ENCODE assay signal across 8 mouse cellular contexts in the genomic region with DNA sequence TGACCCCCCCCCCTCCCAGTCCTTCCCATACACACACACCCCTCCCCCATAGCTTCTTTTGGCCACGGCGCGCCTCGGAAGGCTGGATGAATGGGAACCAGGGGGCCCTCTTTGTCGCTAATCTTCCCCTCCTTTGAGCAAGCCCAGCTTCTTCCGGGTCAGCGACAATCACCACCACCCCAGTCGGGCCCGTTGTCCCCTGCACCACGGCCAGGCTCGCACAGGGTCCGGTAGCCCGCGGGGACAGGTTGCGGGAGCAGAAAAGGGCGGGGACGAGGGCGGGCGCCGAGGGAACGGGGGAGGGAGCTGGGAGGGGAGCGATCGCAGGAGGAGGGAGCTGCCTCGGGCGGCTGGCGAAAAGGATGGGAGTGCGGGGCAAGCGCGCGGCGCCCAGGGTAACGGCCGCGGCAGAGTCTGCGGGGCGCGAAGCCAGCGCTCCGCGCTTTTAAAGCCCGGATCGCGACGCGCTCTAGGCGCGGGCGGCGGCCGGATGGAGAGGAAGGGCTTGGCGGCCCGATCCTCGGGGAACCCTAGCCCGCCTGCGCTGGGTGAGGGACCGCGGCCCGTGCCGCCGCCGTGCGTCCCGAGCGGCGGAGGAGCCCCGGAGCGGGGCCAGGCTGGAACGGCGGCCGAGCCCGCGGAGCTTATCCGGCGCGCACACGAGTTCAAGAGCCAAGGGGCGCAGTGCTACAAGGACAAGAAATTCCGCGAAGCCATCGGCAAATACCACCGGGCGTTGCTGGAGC. TPM values are rescaled to one million over a fixed set of nuclear protein-coding genes. Genes with fewer than 3 reads are reported as not detected.
DNase-seq lines count a peak whose midpoint lies in the region; ATAC-seq and TF ChIP-seq lines count a peak whose summit lies in the region.

Ttc9 (plus strand) TSS at position 335 of the 746 bp plus-strand sequence.

- TF ChIP-seq CTCF in small intestine, adult 2 months (IDR thresholded peaks at IDR 0.05; ENCODE audit: extremely low read depth, insufficient read length, insufficient replicate concordance, low read depth, low read length) = no peak

- peak within 1 kb of the TSS; percentile 86 for H3K27ac ChIP-seq in forebrain, embryonic 13.5 days
- peak within 1 kb of the TSS; percentile 73 for H3K27ac ChIP-seq in hindbrain, embryonic 11.5 days (ENCODE audit: low read depth, low read length)
- no peak within 1 kb of the TSS for H3K27ac ChIP-seq in small intestine, adult 2 months (ENCODE audit: insufficient read depth, low read depth, low read length)

- H3K9ac ChIP-seq in forebrain, embryonic 13.5 days = peak within 1 kb of the TSS; percentile 92
- H3K9ac ChIP-seq in hindbrain, embryonic 11.5 days (ENCODE audit: low read depth, low read length) = peak within 1 kb of the TSS; percentile 84

- H3K4me1 ChIP-seq in forebrain, embryonic 13.5 days = peaks cover 22% of the 10 kb centered on the region
- peaks cover 3% of the 10 kb centered on the region; the same call in 1 of the 2 replicates for H3K4me1 ChIP-seq in hindbrain, embryonic 11.5 days (replicated peaks; ENCODE audit: control insufficient read depth, insufficient read depth, low read length)
- peaks cover 5% of the 10 kb centered on the region for H3K4me1 ChIP-seq in small intestine, adult 2 months (ENCODE audit: control insufficient read depth, insufficient read depth, insufficient read length, low read length)

- no peaks in the 10 kb centered on the region for H3K9me3 ChIP-seq in forebrain, embryonic 13.5 days (replicated peaks)
- H3K9me3 ChIP-seq in hindbrain, embryonic 11.5 days (ENCODE audit: control insufficient read depth, low read length) = no peaks in the 10 kb centered on the region

- H3K4me3 ChIP-seq in forebrain, embryonic 13.5 days = peak within 1 kb of the TSS; percentile 71
- H3K4me3 ChIP-seq in hindbrain, embryonic 11.5 days (ENCODE audit: low read depth, low read length) = peak within 1 kb of the TSS; percentile 65
- peak within 1 kb of the TSS; percentile 62 for H3K4me3 ChIP-seq in small intestine, adult 2 months (ENCODE audit: low read depth, low read length)

- WGBS in forebrain, embryonic 13.5 days = under 1% methylated on average over 67 of the region's 82 CpGs
- WGBS in hindbrain, embryonic 11.5 days = under 1% methylated on average over 70 of the region's 82 CpGs
- WGBS in small intestine, adult 2 months = under 1% methylated on average over 82 of the region's 82 CpGs

- DNase-seq in WW6 (ENCODE audit: low read depth, low spot score) = peak; percentile 58
- DNase-seq in hindbrain, embryonic 11.5 days (ENCODE audit: low spot score) = peak; percentile 76
- DNase-seq in left cerebral cortex, adult 8-10 months (ENCODE audit: low spot score in 2 of 2) = peak; percentile 31 to 36
- peak; percentile 37 for DNase-seq in lung, postnatal 36 days

- no peak for TF ChIP-seq POLR2A in small intestine, adult 2 months (IDR thresholded peaks at IDR 0.05; ENCODE audit: low read depth, low read length)

- H3K27me3 ChIP-seq in forebrain, embryonic 13.5 days = 0 out of 2 replicates have a peak, but pooled peaks cover 2% of the 10 kb centered on the region
- 0 out of 2 replicates have a peak, but pooled peaks cover 3% of the 10 kb centered on the region for H3K27me3 ChIP-seq in hindbrain, embryonic 11.5 days (ENCODE audit: control insufficient read depth, insufficient read depth, low read length)
- H3K27me3 ChIP-seq in small intestine, adult 2 months (ENCODE audit: control insufficient read depth, insufficient read depth, low read length) = peaks cover 26% of the 10 kb centered on the region

- peak; percentile 80 for ATAC-seq in cerebellum, adult (ENCODE audit: insufficient number of reproducible peaks, low FRiP score, low TSS enrichment)
- peak; percentile 85 for ATAC-seq in forebrain, embryonic 13.5 days
- peak; percentile 83 for ATAC-seq in hindbrain, embryonic 11.5 days (ENCODE audit: low FRiP score)
- no peak for ATAC-seq in megakaryocyte-erythroid progenitor cell, adult 5-6 weeks (replicated peaks; ENCODE audit: low FRiP score, low TSS enrichment, poor library complexity, severe bottlenecking)

- peak within 1 kb of the TSS; percentile 71 for H3K4me2 ChIP-seq in forebrain, embryonic 13.5 days
- peak within 1 kb of the TSS; percentile 92 for H3K4me2 ChIP-seq in hindbrain, embryonic 11.5 days (replicated peaks; ENCODE audit: low read depth, low read length)

- H3K36me3 ChIP-seq in forebrain, embryonic 13.5 days (ENCODE audit: poor library complexity, severe bottlenecking) = no peaks in the 10 kb centered on the region
- no peaks in the 10 kb centered on the region for H3K36me3 ChIP-seq in hindbrain, embryonic 11.5 days (ENCODE audit: control insufficient read depth, insufficient read depth, low read length)
- no peaks in the 10 kb centered on the region for H3K36me3 ChIP-seq in small intestine, adult 2 months (ENCODE audit: control insufficient read depth, insufficient read depth, low read length)

RNA-seq across cellular contexts. Expression of gene Ttc9, which starts in this region (rescaled TPM):
- polyA plus RNA-seq in forebrain, embryonic 13.5 days (2015; fragmentation: Nextera tagmentation; extraction: Ambion mirVana) = 7.1 and 7.2 TPM in 2 replicates
- 1.3 and 2.1 TPM in 2 replicates for polyA plus RNA-seq in hindbrain, embryonic 11.5 days (2014; fragmentation: Nextera tagmentation; extraction: Ambion mirVana)
- total RNA-seq in left cerebral cortex, adult 8-10 months (2022) = 10 to 100 TPM; 45.1 to 53.9 (median 51.0) TPM
- 0.20 and 0.60 TPM in 2 replicates for polyA plus RNA-seq in small intestine, adult 2 months (2012; rRNA removed)
- not detected in 2 replicates for total RNA-seq in megakaryocyte-erythroid progenitor cell, adult 5-6 weeks (2014; fragmentation: Nextera tagmentation)
- total RNA-seq in megakaryocyte-erythroid progenitor cell, adult 5-6 weeks (2017) = not detected in 2 replicates

Comparison
In these comparisons a context has a peak if more than half of its experiments do, and no peak if none do; other contexts are left out.
1. RNA of gene Ttc9 (total RNA-seq): 45.1 to 53.9 TPM in left cerebral cortex, adult 8-10 months; not detected in megakaryocyte-erythroid progenitor cell, adult 5-6 weeks; every median in the first group is over 10 times any median in the second.
2. Peak in every context shown above with its lines, with median percentiles within 50 percentile points of each other: DNase-seq and H3K4me3 ChIP-seq.